Mouse (Mus musculus) ES-E14 (cell line): ENCODE results near the gene Nat8f4.

Experiments used
- CHD2 ChIP-seq: IDR thresholded peaks from 2 replicates; pipeline ENCODE4 v1.6.1; 2014; ENCODE audit warnings: mild to moderate bottlenecking, low read depth, low read length, inconsistent platforms
- HCFC1 ChIP-seq: IDR thresholded peaks from 2 replicates; pipeline ENCODE4 v1.6.1; 2012; ENCODE audit warnings: low read length, inconsistent platforms, borderline replicate concordance; ENCODE audit not compliant: insufficient read depth
- ZC3H11A ChIP-seq: IDR thresholded peaks from 2 replicates; pipeline ENCODE4 v1.6.1; 2012; ENCODE audit warnings: low read depth, mild to moderate bottlenecking, inconsistent platforms, low read length, borderline replicate concordance
- ZNF384 ChIP-seq: IDR thresholded peaks from 2 replicates; pipeline ENCODE4 v1.6.1; 2012; ENCODE audit warnings: low read depth, low read length, inconsistent platforms

GRCm38 (mm10) chr6:85927476-85928464 is 23.1 kb upstream of the Nat8f4 start:
- TF ChIP-seq ZNF384 (no peak), HCFC1 (no peak), ZC3H11A (no peak), CHD2 (no peak)
